Mouse (Mus musculus): ENCODE data around the gene Habp2. TPM values are rescaled to one million over a fixed set of nuclear protein-coding genes. Genes with fewer than 3 reads are reported as not detected.

The Habp2 gene
- polyA plus RNA-seq, 1 experiment from 2014 or later, result 12.7 TPM

- WGBS, result 82% methylated on average over 11 of the region's 11 CpGs
- no peak overlapping the region for H3K27ac ChIP-seq (ENCODE audit: low read length)
- no peaks in the 10 kb centered on the region for H3K9me3 ChIP-seq (ENCODE audit: control insufficient read depth, low read length)
- peaks cover 6% of the 10 kb centered on the region; the same call in 1 of the 2 replicates for H3K4me1 ChIP-seq (ENCODE audit: control insufficient read depth, insufficient read depth, low read length)
- H3K4me3 ChIP-seq (ENCODE audit: low read length), result no peak overlapping the region
- H3K36me3 ChIP-seq (ENCODE audit: control insufficient read depth, insufficient read depth, low read length), result no peaks in the 10 kb centered on the region
- no peak for ATAC-seq
- no peak overlapping the region for H3K9ac ChIP-seq (ENCODE audit: low read depth, low read length)
- H3K4me2 ChIP-seq (ENCODE audit: low read depth, low read length), result no peak overlapping the region
- H3K27me3 ChIP-seq (replicated peaks; ENCODE audit: control insufficient read depth, insufficient read depth, low read length), result no peaks in the 10 kb centered on the region
Observed at GRCm38 (mm10) chr19:56366168-56366567, 79.2 kb downstream of the Habp2 start.

GRCm38 (mm10) chr19:56366625-56367024 is 79.7 kb downstream of the Habp2 start:
- Histone ChIP-seq H3K9ac (ENCODE audit: low read depth, low read length) (no peak overlapping the region), H3K27ac (ENCODE audit: low read length) (no peak overlapping the region), H3K36me3 (ENCODE audit: control insufficient read depth, insufficient read depth, low read length) (no peaks in the 10 kb centered on the region), H3K4me3 (ENCODE audit: low read length) (no peak overlapping the region), H3K4me1 (ENCODE audit: control insufficient read depth, insufficient read depth, low read length) (peaks cover 6% of the 10 kb centered on the region; the same call in 1 of the 2 replicates), H3K27me3 (replicated peaks; ENCODE audit: control insufficient read depth, insufficient read depth, low read length) (no peaks in the 10 kb centered on the region), H3K4me2 (ENCODE audit: low read depth, low read length) (no peak overlapping the region), H3K9me3 (ENCODE audit: control insufficient read depth, low read length) (no peaks in the 10 kb centered on the region)
- ATAC-seq, result no peak
- WGBS, result 79% methylated on average over 9 of the region's 9 CpGs

DNA sequence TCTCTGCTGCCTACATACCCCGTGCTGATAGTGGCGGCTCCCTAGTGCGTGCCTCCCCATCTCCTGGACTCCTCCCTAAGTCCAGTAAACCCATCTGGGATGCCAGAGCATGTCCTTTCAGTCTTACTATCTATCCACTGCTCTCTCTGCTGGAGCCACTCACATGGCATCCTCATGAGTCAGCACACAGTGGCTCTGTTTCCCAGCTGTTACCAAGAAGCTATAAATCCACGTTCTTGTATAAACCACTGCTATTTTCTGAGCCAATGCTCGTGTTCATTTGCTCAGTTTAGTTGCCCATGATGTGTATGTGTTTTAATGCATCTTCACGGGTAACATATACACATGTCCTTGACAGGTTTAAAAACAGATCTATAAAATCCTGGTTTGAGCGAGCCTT is 80.8 kb downstream of the Habp2 start:
- 55% methylated on average over 7 of the region's 7 CpGs for WGBS
- H3K9me3 ChIP-seq (ENCODE audit: control insufficient read depth, low read length), result no peaks in the 10 kb centered on the region
- peak; percentile 44 for ATAC-seq
- H3K27ac ChIP-seq (ENCODE audit: low read length), result no peak overlapping the region
- no peak overlapping the region for H3K4me3 ChIP-seq (ENCODE audit: low read length)
- no peak overlapping the region for H3K4me2 ChIP-seq (ENCODE audit: low read depth, low read length)
- no peak overlapping the region for H3K9ac ChIP-seq (ENCODE audit: low read depth, low read length)
- peaks cover 6% of the 10 kb centered on the region; the same call in 1 of the 2 replicates for H3K4me1 ChIP-seq (ENCODE audit: control insufficient read depth, insufficient read depth, low read length)
- H3K27me3 ChIP-seq (replicated peaks; ENCODE audit: control insufficient read depth, insufficient read depth, low read length), result no peaks in the 10 kb centered on the region
- H3K36me3 ChIP-seq (ENCODE audit: control insufficient read depth, insufficient read depth, low read length), result no peaks in the 10 kb centered on the region

GRCm38 (mm10) chr19:56368912-56369311 is 82.0 kb downstream of the Habp2 start:
- Histone ChIP-seq H3K36me3 (ENCODE audit: control insufficient read depth, insufficient read depth, low read length) (no peaks in the 10 kb centered on the region), H3K9me3 (ENCODE audit: control insufficient read depth, low read length) (no peaks in the 10 kb centered on the region), H3K4me2 (ENCODE audit: low read depth, low read length) (no peak overlapping the region), H3K27me3 (replicated peaks; ENCODE audit: control insufficient read depth, insufficient read depth, low read length) (no peaks in the 10 kb centered on the region), H3K27ac (ENCODE audit: low read length) (no peak overlapping the region), H3K4me3 (ENCODE audit: low read length) (no peak overlapping the region), H3K4me1 (ENCODE audit: control insufficient read depth, insufficient read depth, low read length) (peaks cover 6% of the 10 kb centered on the region; the same call in 1 of the 2 replicates), H3K9ac (ENCODE audit: low read depth, low read length) (no peak overlapping the region)
- 86% methylated on average over 7 of the region's 7 CpGs for WGBS
- no peak for ATAC-seq

Other genes with a start within 250 kb of the Habp2 start
- gene Nrap, start 102.9 kb downstream of the Habp2 start, polyA plus RNA-seq (2015; fragmentation: Nextera tagmentation; extraction: Ambion mirVana), result 0.33 and 0.40 TPM in 2 replicates
- 41.0 and 41.7 TPM in 2 replicates for gene Casp7, start 110.0 kb downstream of the Habp2 start, polyA plus RNA-seq (2015; fragmentation: Nextera tagmentation; extraction: Ambion mirVana)
- 0.61 and 0.65 TPM in 2 replicates for gene Plekhs1, start 174.5 kb downstream of the Habp2 start, polyA plus RNA-seq (2015; fragmentation: Nextera tagmentation; extraction: Ambion mirVana)